Mouse (Mus musculus) testis, adult 2 months (tissue): ENCODE data around the gene Mzt1.

Source experiments
- CTCF ChIP-seq: fragments of 200-500 bp; IDR thresholded peaks from 2 replicates; pipeline ENCODE4 v1.5.1; 2012; ENCODE audit warnings: low read depth, mild to moderate bottlenecking, inconsistent platforms, low read length, moderate library complexity; ENCODE audit not compliant: control insufficient read depth, insufficient read depth, insufficient replicate concordance
- POLR2A ChIP-seq: fragments of 200-500 bp; IDR thresholded peaks from 2 replicates; pipeline ENCODE4 v1.6.1; 2012; ENCODE audit warnings: low read depth, mild to moderate bottlenecking, inconsistent platforms, low read length, moderate library complexity; ENCODE audit not compliant: control insufficient read depth

GRCm38 (mm10) chr14:99043499-99043898 is 2.4 kb downstream of the Mzt1 start:
- no peak for TF ChIP-seq POLR2A
- no peak for TF ChIP-seq CTCF
